Mouse (Mus musculus) CH12.LX (cell line): ENCODE results near the gene Kdelr1. TPM values are rescaled to one million over a fixed set of nuclear protein-coding genes. Genes with fewer than 3 reads are reported as not detected.

ENCODE experiments used
- DNase-seq: peaks from one replicate; pipeline ENCODE4 v3.0.0-alpha.2; 2013; ENCODE audit errors: extremely low read depth
- H3K27ac ChIP-seq: 2 replicates; pipeline ENCODE4 v1.5.1; 2012; ENCODE audit warnings: low read depth, mild to moderate bottlenecking, control low read depth, moderate library complexity; ENCODE audit not compliant: insufficient read depth
- H3K27me3 ChIP-seq: replicated peaks from 2 replicates; pipeline ENCODE3; 2012; ENCODE audit warnings: inconsistent platforms
- H3K36me3 ChIP-seq, 2 experiments: replicated peaks in 1 of 2; 2 replicates each; pipeline versions ENCODE3 to v1.6.1; 2012; ENCODE audit warnings: inconsistent platforms in 1 of 2, low read length in 1 of 2, mild to moderate bottlenecking in 1 of 2, mixed read lengths in 1 of 2, moderate library complexity in 1 of 2; ENCODE audit not compliant: control insufficient read depth in 1 of 2, insufficient read depth in 1 of 2
- H3K4me1 ChIP-seq, 2 experiments: 2 replicates each; pipeline ENCODE4 v1.6.1; 2012; ENCODE audit warnings: inconsistent platforms in 1 of 2, moderate library complexity in 1 of 2; ENCODE audit not compliant: insufficient read depth in 2 of 2, control insufficient read depth in 1 of 2
- H3K4me2 ChIP-seq: 2 replicates; pipeline ENCODE4 v1.6.1; 2012; ENCODE audit warnings: low read depth, mild to moderate bottlenecking, control low read depth; ENCODE audit not compliant: poor library complexity, insufficient read depth, severe bottlenecking
- H3K4me3 ChIP-seq, 3 experiments: fragments of 150-350 bp in 1 of 3; sonication (generic) in 1 of 3; replicated peaks in 1 of 3; 2 replicates each; pipeline versions ENCODE3 to v1.5.1; 2011 to 2012; ENCODE audit warnings: low read depth in 2 of 3, low read length in 2 of 3, mild to moderate bottlenecking in 2 of 3, moderate library complexity in 2 of 3, control low read depth in 1 of 3, improper control_type of control experiment in 1 of 3, inconsistent platforms in 1 of 3, mixed read lengths in 1 of 3; ENCODE audit not compliant: poor library complexity in 1 of 3
- H3K79me2 ChIP-seq: replicated peaks from 2 replicates; pipeline ENCODE4 v1.6.1; 2012; ENCODE audit warnings: mild to moderate bottlenecking, moderate library complexity; ENCODE audit not compliant: control insufficient read depth, poor library complexity, insufficient read depth, severe bottlenecking; ENCODE audit errors: extremely low read depth
- H3K9ac ChIP-seq: 2 replicates; pipeline ENCODE4 v1.6.1; 2012; ENCODE audit warnings: low read depth, mild to moderate bottlenecking, control low read depth, moderate library complexity; ENCODE audit not compliant: insufficient read depth
- H3K9me3 ChIP-seq: replicated peaks from 2 replicates; pipeline ENCODE3; 2012; ENCODE audit warnings: low read length, inconsistent platforms, mixed read lengths
- BHLHE40 ChIP-seq: IDR thresholded peaks from 2 replicates; pipeline ENCODE4 v1.6.1; 2011; ENCODE audit warnings: mild to moderate bottlenecking, low read depth, low read length, improper control_type of control experiment
- CHD2 ChIP-seq: IDR thresholded peaks from 2 replicates; pipeline ENCODE4 v1.6.1; 2011; ENCODE audit warnings: low read length, improper control_type of control experiment
- CTCF ChIP-seq, 2 experiments: IDR thresholded peaks in 1 of 2; conservative IDR thresholded peaks in 1 of 2; 2 replicates each; pipeline ENCODE4 v1.5.1; 2011 to 2012; ENCODE audit warnings: low read depth in 2 of 2, low read length in 2 of 2, improper control_type of control experiment in 1 of 2, inconsistent platforms in 1 of 2, mild to moderate bottlenecking in 1 of 2, moderate library complexity in 1 of 2
- E2F4 ChIP-seq: IDR thresholded peaks from 2 replicates; pipeline ENCODE4 v1.6.1; 2011; ENCODE audit warnings: low read depth, low read length, improper control_type of control experiment; ENCODE audit not compliant: insufficient replicate concordance
- EP300 ChIP-seq: IDR thresholded peaks from 2 replicates; pipeline ENCODE4 v1.6.1; 2011; ENCODE audit warnings: low read length, improper control_type of control experiment
- IRF4 ChIP-seq: IDR thresholded peaks from 2 replicates; pipeline ENCODE4 v1.6.1; 2014; ENCODE audit warnings: low read depth, mild to moderate bottlenecking, inconsistent platforms, low read length, improper control_type of control experiment
- MAX ChIP-seq: IDR thresholded peaks from 2 replicates; pipeline ENCODE4 v1.6.1; 2011; ENCODE audit warnings: low read length, improper control_type of control experiment
- MEF2A ChIP-seq: IDR thresholded peaks from 2 replicates; pipeline ENCODE4 v1.6.1; 2014; ENCODE audit warnings: low read depth, mild to moderate bottlenecking, inconsistent platforms, low read length, improper control_type of control experiment, borderline replicate concordance
- POLR2A ChIP-seq: IDR thresholded peaks from 2 replicates; pipeline ENCODE4 v1.6.1; 2011; ENCODE audit warnings: low read depth, mild to moderate bottlenecking, improper control_type of control experiment, low read length
- POLR2AphosphoS2 ChIP-seq: IDR thresholded peaks from 2 replicates; pipeline ENCODE4 v1.6.1; 2011; ENCODE audit warnings: low read depth, low read length, improper control_type of control experiment
- RCOR1 ChIP-seq: conservative IDR thresholded peaks from 2 replicates; pipeline ENCODE4 v1.6.1; 2012; ENCODE audit warnings: low read depth, mild to moderate bottlenecking, inconsistent platforms, low read length, improper control_type of control experiment
- SIN3A ChIP-seq: IDR thresholded peaks from 2 replicates; pipeline ENCODE4 v1.6.1; 2012; ENCODE audit warnings: low read length, improper control_type of control experiment, inconsistent platforms
- TCF12 ChIP-seq: IDR thresholded peaks from 2 replicates; pipeline ENCODE4 v1.6.1; 2014; ENCODE audit warnings: low read depth, mild to moderate bottlenecking, inconsistent platforms, low read length, improper control_type of control experiment
- UBTF ChIP-seq: IDR thresholded peaks from 2 replicates; pipeline ENCODE4 v1.6.1; 2012; ENCODE audit warnings: low read depth, mild to moderate bottlenecking, inconsistent platforms, low read length, improper control_type of control experiment, moderate library complexity
- ZKSCAN1 ChIP-seq: IDR thresholded peaks from 2 replicates; pipeline ENCODE4 v1.6.1; 2012; ENCODE audit warnings: low read depth, inconsistent platforms, low read length, improper control_type of control experiment, borderline replicate concordance
- ZMIZ1 ChIP-seq: IDR thresholded peaks from 2 replicates; pipeline ENCODE4 v1.6.1; 2012; ENCODE audit warnings: low read depth, mild to moderate bottlenecking, inconsistent platforms, low read length, improper control_type of control experiment
- dilution Hi-C: fragments of 300-500 bp; cut with MboI; formaldehyde crosslinking; loops from 2 replicates; pipeline ENCODE4 v1.14.3; 2020; ENCODE audit warnings: low sequenced_read_pairs; ENCODE audit not compliant: extremely low pct_unique_long_range_greater_than_20kb, extremely low pct_ligation_motif_present
- in situ Hi-C: fragments of 300-500 bp; cut with MboI; formaldehyde crosslinking; loops from 3 replicates; pipeline ENCODE4 v1.14.3; 2019; ENCODE audit warnings: low sequenced_read_pairs, low pct_ligation_motif_present, low pct_unique_long_range_greater_than_20kb, mixed read lengths
- polyA plus RNA-seq: library from polyadenylated mRNA; unstranded; fragments of >175 nt; gene quantifications from 2 replicates; pipeline ENCODE4 v1.2.1, GENCODE M21; 2012; ENCODE audit warnings: low read depth; ENCODE audit not compliant: insufficient read length
- total RNA-seq, 2 experiments: library from RNA; depleted of rRNA; stranded (reverse); fragments of 300-350 nt in 1 of 2; fragments of >200 nt in 1 of 2; gene quantifications; 2 replicates each; pipeline ENCODE4 v1.2.3; 2012 to 2014

Gene Kdelr1
- total and polyA plus RNA-seq, 3 experiments = 59.7 to 80.5 (median 66.9) TPM

GRCm38 (mm10) chr7:45923762-45924428 is 51.3 kb downstream of the Kdelr1 start, which contains the start of gene Ccdc114:
TSS of gene Ccdc114 (plus strand) at chr7:45924072.
- no peak for DNase-seq
- TF ChIP-seq RCOR1 = no peak
- no peak for TF ChIP-seq ZKSCAN1
- TF ChIP-seq TCF12 = no peak
- TF ChIP-seq CHD2 = no peak
- no peak for TF ChIP-seq EP300
- no peak for TF ChIP-seq CTCF (conservative IDR thresholded peaks at IDR 0.05 in 1 of 2, IDR thresholded peaks at IDR 0.05 in 1 of 2; ENCODE audit: low read depth in 2 of 2, low read length in 2 of 2)
- no peak for TF ChIP-seq MAX
- TF ChIP-seq MEF2A = no peak
- no peak for TF ChIP-seq UBTF
- no peak for TF ChIP-seq E2F4
- peak within 1 kb of the TSS in 1 of 3 experiments; percentile 30 for H3K4me3 ChIP-seq

GRCm38 (mm10) chr7:45924429-45924816 is 51.9 kb downstream of the Kdelr1 start:
- Histone ChIP-seq H3K27me3 (no peaks in the 10 kb centered on the region), H3K9me3 (peaks cover 29% of the 10 kb centered on the region), H3K27ac (no peak overlapping the region), H3K79me2 (no peaks in the 10 kb centered on the region), H3K9ac (no peak overlapping the region), H3K4me1 (peaks cover 0 to 41% of the 10 kb centered on the region in 2 experiments; a peak in 3 of 4 replicates), H3K4me2 (no peak overlapping the region), H3K4me3 (no peak overlapping the region), H3K36me3 (peaks cover 0 to under 1% of the 10 kb centered on the region in 2 experiments)
- dilution Hi-C loops = no loop called here
- no peak for DNase-seq
- in situ Hi-C loops = loop anchor here (10.0 kb wide), 1 partner anchor 190 kb away; no protein-coding TSS in a partner anchor
- no peak for TF ChIP-seq POLR2A
- no peak for TF ChIP-seq BHLHE40
- no peak for TF ChIP-seq POLR2AphosphoS2
- no peak for TF ChIP-seq ZMIZ1
- TF ChIP-seq IRF4 = no peak
- TF ChIP-seq SIN3A = no peak

More at GRCm38 (mm10) chr7:45923762-45924428, 51.3 kb downstream of the Kdelr1 start, which contains the start of gene Ccdc114:
- Histone ChIP-seq H3K36me3 (peaks cover 0 to 6% of the 10 kb centered on the region in 2 experiments), H3K9me3 (peaks cover 29% of the 10 kb centered on the region), H3K9ac (no peak within 1 kb of the TSS), H3K27me3 (no peaks in the 10 kb centered on the region), H3K79me2 (no peaks in the 10 kb centered on the region), H3K27ac (no peak within 1 kb of the TSS), H3K4me2 (no peak within 1 kb of the TSS), H3K4me1 (peaks cover 0 to 47% of the 10 kb centered on the region in 2 experiments; a peak in 3 of 4 replicates)
- dilution Hi-C loops = no loop called here
- in situ Hi-C loops = loop anchor here (10.0 kb wide), 1 partner anchor 189 kb away; no protein-coding TSS in a partner anchor
